Mouse (Mus musculus) embryonic facial prominence, embryonic 10.5 days (tissue): ENCODE measurements around the gene Eps8. TPM values are rescaled to one million over a fixed set of nuclear protein-coding genes. Genes with fewer than 3 reads are reported as not detected.
"Not testable (repeated sequence)": the region's sequence is repeated elsewhere in the genome, so short reads cannot be mapped to it uniquely, and the experiment has no call there.

ENCODE experiments used
- DNase-seq: peaks from one replicate; pipeline ENCODE4 v3.0.0-alpha.2; 2017; ENCODE audit warnings: low spot score
- H3K27ac ChIP-seq: fragments of 300-500 bp; sonication (generic); replicated peaks from 2 replicates; pipeline ENCODE4 v1.5.1; 2016; ENCODE audit warnings: mild to moderate bottlenecking
- H3K27me3 ChIP-seq: fragments of 300-500 bp; sonication (generic); replicated peaks from 2 replicates; pipeline ENCODE4 v1.6.1; 2016; ENCODE audit warnings: low read depth, mild to moderate bottlenecking; ENCODE audit not compliant: poor library complexity, severe bottlenecking
- H3K36me3 ChIP-seq: fragments of 300-500 bp; sonication (generic); replicated peaks from 2 replicates; pipeline ENCODE4 v1.6.1; 2016; ENCODE audit warnings: mild to moderate bottlenecking, moderate library complexity
- H3K4me1 ChIP-seq: fragments of 300-500 bp; sonication (generic); 2 replicates; pipeline ENCODE4 v1.6.1; 2016
- H3K4me3 ChIP-seq: fragments of 300-500 bp; sonication (generic); 2 replicates; pipeline ENCODE4 v1.5.1; 2016; ENCODE audit warnings: mild to moderate bottlenecking, moderate library complexity
- H3K9me3 ChIP-seq: fragments of 300-500 bp; sonication (generic); 2 replicates; pipeline ENCODE4 v1.6.1; 2016; ENCODE audit warnings: mild to moderate bottlenecking
- WGBS: fragments of 180-500 bp; shearing (Covaris S2); methylation state at CpG from one replicate; pipeline ENCODE4 v1.1.7; 2016; 5-methylcytosine and 5-hydroxymethylcytosine counted together
- polyA plus RNA-seq: library from polyadenylated mRNA; unstranded; fragments of >200 nt; fragmentation: Nextera tagmentation; extraction: Ambion mirVana; gene quantifications from 2 replicates; pipeline ENCODE4 v1.2.1, GENCODE M21; 2016

The Eps8 gene
- polyA plus RNA-seq, 1 experiment from 2014 or later: 8.2 TPM

DNA sequence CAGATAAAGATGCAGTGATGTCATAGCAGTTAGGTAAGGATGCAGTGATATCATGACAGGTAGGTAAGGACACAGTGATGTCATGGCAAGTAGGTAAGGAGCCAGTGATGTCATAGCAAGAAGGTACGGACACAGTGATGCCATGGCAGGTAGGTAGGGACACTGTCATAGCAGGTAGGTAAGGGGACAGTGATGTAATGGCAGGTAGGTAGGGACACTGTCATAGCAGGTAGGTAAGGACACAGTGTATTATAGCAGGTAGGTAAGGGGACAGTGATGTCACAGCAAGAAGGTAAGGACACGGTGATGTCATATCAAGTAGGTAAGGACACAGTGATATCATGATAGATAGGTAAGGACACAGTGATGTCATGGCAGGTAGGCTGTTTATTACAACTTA is 158.1 kb downstream of the Eps8 start:
- H3K27ac ChIP-seq: no peak overlapping the region
- no peaks in the 10 kb centered on the region for H3K27me3 ChIP-seq
- 99% methylated on average over 2 of the region's 2 CpGs for WGBS
- 0 out of 2 replicates have a peak, but pooled peaks cover 3% of the 10 kb centered on the region for H3K4me1 ChIP-seq
- H3K9me3 ChIP-seq: no peaks in the 10 kb centered on the region
- no peak for DNase-seq
- no peaks in the 10 kb centered on the region for H3K36me3 ChIP-seq
- H3K4me3 ChIP-seq: no peak overlapping the region

DNA sequence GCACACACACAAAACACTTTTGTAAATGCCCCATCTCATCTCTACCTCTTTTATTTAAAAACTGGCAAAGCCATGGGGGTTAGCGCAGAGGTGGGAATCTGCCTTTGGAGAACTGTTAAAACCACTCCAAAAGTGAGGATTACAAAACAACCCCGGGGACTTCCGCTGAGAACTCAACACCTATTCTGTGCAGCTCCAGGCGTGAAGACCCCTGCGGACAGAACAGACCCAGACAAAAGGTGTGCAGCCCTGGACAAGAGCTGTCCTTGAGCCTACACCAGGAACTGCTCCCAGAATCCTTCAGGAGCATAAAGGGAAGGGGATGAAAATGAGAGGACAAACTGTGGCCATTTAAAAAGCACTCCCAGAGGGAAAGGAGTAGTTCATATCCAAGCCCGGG is 159.4 kb downstream of the Eps8 start:
- no peak overlapping the region for H3K4me3 ChIP-seq
- WGBS: 80% methylated on average over 6 of the region's 6 CpGs
- no peak for DNase-seq
- 0 out of 2 replicates have a peak, but pooled peaks cover 3% of the 10 kb centered on the region for H3K4me1 ChIP-seq
- no peaks in the 10 kb centered on the region for H3K27me3 ChIP-seq
- no peaks in the 10 kb centered on the region for H3K36me3 ChIP-seq
- H3K9me3 ChIP-seq: no peaks in the 10 kb centered on the region
- H3K27ac ChIP-seq: no peak overlapping the region

DNA sequence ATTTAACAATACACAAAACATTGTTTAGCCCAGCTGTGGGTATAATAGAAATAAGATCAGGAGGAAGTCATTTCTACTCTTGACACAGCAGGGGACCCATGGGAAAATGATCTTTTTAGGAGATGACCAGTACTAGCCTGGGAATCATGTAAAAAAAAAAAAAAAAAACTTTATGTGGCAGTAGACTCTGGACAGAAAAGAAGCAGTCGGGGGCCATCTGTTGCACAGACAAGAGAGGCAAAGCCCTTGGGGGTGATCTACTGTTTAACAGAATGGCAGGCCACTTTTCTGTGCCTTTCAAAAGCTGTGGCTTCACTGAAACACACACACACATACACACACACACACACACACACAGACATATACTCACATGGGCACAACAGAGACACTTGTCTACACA is 159.9 kb downstream of the Eps8 start:
- Histone ChIP-seq H3K27me3 (no peaks in the 10 kb centered on the region), H3K27ac (no peak overlapping the region), H3K4me1 (0 out of 2 replicates have a peak, but pooled peaks cover 3% of the 10 kb centered on the region), H3K36me3 (no peaks in the 10 kb centered on the region), H3K9me3 (no peaks in the 10 kb centered on the region), H3K4me3 (no peak overlapping the region)
- no peak for DNase-seq
- WGBS: 83% methylated on average over 1 of the region's 1 CpGs

DNA sequence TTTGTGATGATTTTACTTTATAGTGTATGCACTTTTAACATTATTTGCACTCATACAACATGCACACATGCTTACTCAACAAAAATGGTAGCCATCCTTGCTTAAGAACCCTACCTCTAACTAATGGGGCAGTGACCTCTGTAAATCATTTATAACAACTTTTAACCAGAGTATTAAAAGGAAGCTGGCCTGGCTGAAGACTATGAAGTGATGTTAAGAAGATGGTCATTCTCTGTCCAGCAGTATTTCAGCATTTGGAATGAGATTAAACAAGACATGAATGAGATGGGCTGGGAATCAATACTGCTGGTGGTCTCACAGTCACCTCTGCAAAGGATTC is 160.6 kb downstream of the Eps8 start:
- no peaks in the 10 kb centered on the region for H3K27me3 ChIP-seq
- 0 out of 2 replicates have a peak, but pooled peaks cover 3% of the 10 kb centered on the region for H3K4me1 ChIP-seq
- H3K9me3 ChIP-seq: no peaks in the 10 kb centered on the region
- no peaks in the 10 kb centered on the region for H3K36me3 ChIP-seq
- DNase-seq: no peak
- H3K4me3 ChIP-seq: no peak overlapping the region
- H3K27ac ChIP-seq: no peak overlapping the region

- no peaks in the 10 kb centered on the region for H3K9me3 ChIP-seq
- WGBS: 91% methylated on average over 17 of the region's 17 CpGs
- no peak for DNase-seq
- H3K4me3 ChIP-seq: no peak overlapping the region
- H3K36me3 ChIP-seq: no peaks in the 10 kb centered on the region
- H3K4me1 ChIP-seq: 0 out of 2 replicates have a peak, but pooled peaks cover 3% of the 10 kb centered on the region
- no peak overlapping the region for H3K27ac ChIP-seq
- no peaks in the 10 kb centered on the region for H3K27me3 ChIP-seq
Measured at GRCm38 (mm10) chr6:137493211-137494135, 161.2 kb downstream of the Eps8 start.

- H3K4me3 ChIP-seq: no peak overlapping the region
- 85% methylated on average over 4 of the region's 4 CpGs for WGBS
- no peak for DNase-seq
- no peak overlapping the region for H3K27ac ChIP-seq
- peaks cover 4% of the 10 kb centered on the region; the same call in 1 of the 2 replicates for H3K4me1 ChIP-seq
- no peaks in the 10 kb centered on the region for H3K36me3 ChIP-seq
- no peaks in the 10 kb centered on the region for H3K27me3 ChIP-seq
- H3K9me3 ChIP-seq: no peaks in the 10 kb centered on the region
Measured at GRCm38 (mm10) chr6:137492582-137492981, 162.1 kb downstream of the Eps8 start.

DNA sequence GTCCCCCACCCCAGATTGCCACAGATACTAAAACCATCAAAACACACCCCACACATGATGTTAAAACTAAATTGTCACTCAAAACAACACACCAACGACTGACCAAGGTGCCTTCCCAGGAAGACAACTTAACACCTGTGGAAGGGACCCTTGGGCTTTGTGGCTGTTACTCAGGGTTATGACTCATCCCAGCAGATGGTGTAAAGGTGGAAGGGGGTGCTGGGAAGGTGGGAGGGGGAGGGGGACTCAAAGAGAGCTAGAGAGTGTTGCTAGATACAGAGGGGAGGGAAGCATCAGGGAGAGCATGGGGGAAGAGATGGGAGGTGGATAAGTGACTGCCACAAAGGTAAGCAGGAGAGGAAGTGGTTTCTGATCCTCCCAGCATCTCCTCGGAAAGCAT is 163.0 kb downstream of the Eps8 start:
- 73% methylated on average over 2 of the region's 2 CpGs for WGBS
- no peaks in the 10 kb centered on the region for H3K27me3 ChIP-seq
- no peak overlapping the region for H3K4me3 ChIP-seq
- no peak overlapping the region for H3K27ac ChIP-seq
- DNase-seq: no peak
- peaks cover 6% of the 10 kb centered on the region for H3K4me1 ChIP-seq
- H3K9me3 ChIP-seq: no peaks in the 10 kb centered on the region
- H3K36me3 ChIP-seq: no peaks in the 10 kb centered on the region

- Histone ChIP-seq H3K27ac (no peak overlapping the region), H3K27me3 (no peaks in the 10 kb centered on the region), H3K4me3 (no peak overlapping the region), H3K36me3 (no peaks in the 10 kb centered on the region), H3K4me1 (peaks cover 6% of the 10 kb centered on the region), H3K9me3 (no peaks in the 10 kb centered on the region)
- DNase-seq: no peak
- 94% methylated on average over 14 of the region's 14 CpGs for WGBS
Measured at GRCm38 (mm10) chr6:137490115-137490514, 164.6 kb downstream of the Eps8 start.

GRCm38 (mm10) chr6:137487443-137487842 is 167.2 kb downstream of the Eps8 start:
- H3K27me3 ChIP-seq: no peaks in the 10 kb centered on the region
- no peaks in the 10 kb centered on the region for H3K9me3 ChIP-seq
- 24% methylated on average over 6 of the region's 6 CpGs for WGBS
- no peaks in the 10 kb centered on the region for H3K36me3 ChIP-seq
- peaks cover 6% of the 10 kb centered on the region for H3K4me1 ChIP-seq
- peak; percentile 66 for DNase-seq
- no peak overlapping the region for H3K27ac ChIP-seq
- no peak overlapping the region for H3K4me3 ChIP-seq

DNA sequence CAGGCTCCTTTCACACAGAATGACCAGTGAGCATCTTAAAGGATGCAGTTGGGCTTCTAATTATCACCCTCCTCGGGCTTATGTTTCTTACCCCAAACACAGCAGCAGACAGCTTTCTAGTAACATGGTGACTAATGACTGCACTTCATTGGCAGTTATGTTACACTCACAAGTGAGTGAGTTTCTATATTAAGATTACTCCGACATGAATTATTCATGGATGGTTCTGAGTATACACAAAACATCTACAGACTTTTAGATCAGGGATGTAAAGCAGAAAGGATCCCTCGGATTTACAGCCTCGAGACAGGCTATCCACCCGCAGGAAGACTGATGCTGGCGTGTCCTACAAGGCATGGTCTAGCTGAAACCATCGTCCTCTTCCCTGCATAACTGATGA is 171.8 kb downstream of the Eps8 start:
- peaks cover 5% of the 10 kb centered on the region for H3K4me1 ChIP-seq
- no peaks in the 10 kb centered on the region for H3K9me3 ChIP-seq
- no peaks in the 10 kb centered on the region for H3K27me3 ChIP-seq
- no peak overlapping the region for H3K27ac ChIP-seq
- 88% methylated on average over 7 of the region's 7 CpGs for WGBS
- no peak overlapping the region for H3K4me3 ChIP-seq
- H3K36me3 ChIP-seq: no peaks in the 10 kb centered on the region
- DNase-seq: no peak

- H3K4me1 ChIP-seq, H3K27ac ChIP-seq, H3K36me3 ChIP-seq, H3K9me3 ChIP-seq, H3K27me3 ChIP-seq, H3K4me3 ChIP-seq, DNase-seq: not testable (repeated sequence)
- 98% methylated on average over 5 of the region's 5 CpGs for WGBS
Measured at GRCm38 (mm10) chr6:137475695-137476094, 179.0 kb downstream of the Eps8 start.

DNA sequence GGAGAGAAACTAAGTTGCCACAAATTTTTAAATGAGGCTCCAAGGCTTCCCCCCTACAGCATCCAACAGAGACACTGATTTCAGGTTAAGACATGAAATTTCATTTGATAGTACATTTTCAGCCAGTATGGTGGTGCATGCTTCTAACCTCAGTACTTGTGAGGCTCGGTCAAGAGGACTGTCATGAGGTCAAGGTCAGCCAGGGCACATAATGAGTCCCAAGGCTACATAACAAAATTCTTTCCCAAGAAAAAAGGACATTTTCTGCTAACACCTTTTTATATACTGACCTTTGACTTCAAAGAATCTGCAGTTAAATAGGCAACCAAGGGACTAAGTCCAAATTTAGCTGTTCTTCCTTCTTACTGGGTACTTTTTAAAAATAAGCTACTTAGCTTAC is 181.2 kb downstream of the Eps8 start:
- no peak for DNase-seq
- H3K27me3 ChIP-seq: no peaks in the 10 kb centered on the region

GRCm38 (mm10) chr6:137472129-137472528 is 182.5 kb downstream of the Eps8 start:
- Histone ChIP-seq H3K27ac (no peak overlapping the region), H3K36me3 (peaks cover 6% of the 10 kb centered on the region; the same call in 1 of the 2 replicates), H3K9me3 (peaks cover 6% of the 10 kb centered on the region; the same call in 1 of the 2 replicates), H3K4me3 (no peak overlapping the region), H3K27me3 (no peaks in the 10 kb centered on the region), H3K4me1 (peaks cover 12% of the 10 kb centered on the region)
- no peak for DNase-seq
- 76% methylated on average over 9 of the region's 9 CpGs for WGBS

More for the DNA sequence above, 181.2 kb downstream of the Eps8 start:
- H3K27ac ChIP-seq: no peak overlapping the region
- H3K36me3 ChIP-seq: peaks cover 6% of the 10 kb centered on the region; the same call in 1 of the 2 replicates
- 57% methylated on average over 1 of the region's 1 CpGs for WGBS
- peaks cover 6% of the 10 kb centered on the region; the same call in 1 of the 2 replicates for H3K9me3 ChIP-seq
- peaks cover 12% of the 10 kb centered on the region for H3K4me1 ChIP-seq
- no peak overlapping the region for H3K4me3 ChIP-seq
